Mouse (Mus musculus) kidney, adult 11 months (tissue): Measurements from ENCODE around the gene Gm17268.

Experiments used
- DNase-seq: peaks from one replicate; pipeline ENCODE4 v3.0.0; 2022

Gm17268 gene

DNA sequence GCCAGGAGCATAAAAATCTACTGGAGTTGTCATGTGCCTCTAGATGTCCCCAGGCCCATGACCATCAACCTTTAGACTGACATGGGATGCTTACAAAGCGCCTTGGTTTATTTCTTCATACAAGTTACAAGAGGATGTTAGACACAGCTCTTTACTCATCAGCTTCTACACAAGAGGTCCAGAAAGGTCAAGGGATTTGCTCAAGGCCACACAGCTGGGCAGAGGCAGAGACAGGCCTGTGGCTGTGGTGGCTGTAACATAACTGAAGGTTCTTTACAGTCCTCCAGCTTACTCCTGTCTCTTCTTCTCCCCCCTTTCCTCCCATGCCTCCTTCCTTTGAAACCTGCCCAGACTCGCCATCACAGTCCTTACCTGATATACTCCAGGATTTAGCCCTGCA is 8.2 kb downstream of the Gm17268 start:
- no peak for DNase-seq

DNA sequence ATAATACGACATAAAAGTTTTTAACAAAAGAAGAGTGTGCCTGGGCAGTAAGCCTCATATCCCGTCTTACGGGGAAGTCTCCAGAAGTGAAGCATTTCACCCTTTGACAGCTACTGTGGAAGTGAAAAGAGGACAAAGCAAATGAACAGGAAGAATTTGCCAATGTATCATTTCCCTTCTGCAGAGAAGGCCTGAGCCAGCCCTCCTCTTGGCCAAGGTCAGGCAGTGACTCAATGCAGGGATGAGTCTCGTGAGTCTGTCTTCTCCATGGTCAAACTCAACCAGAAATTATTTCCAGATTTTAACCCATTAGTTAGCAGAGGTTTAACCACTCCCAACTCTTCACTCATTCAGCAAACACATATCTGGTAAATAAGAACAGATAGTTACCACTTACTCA is 14.6 kb downstream of the Gm17268 start:
- no peak for DNase-seq

- no peak for DNase-seq
These were observed 15.8 kb downstream of the Gm17268 start for GRCm38 (mm10) chr11:82022504-82023056.

DNA sequence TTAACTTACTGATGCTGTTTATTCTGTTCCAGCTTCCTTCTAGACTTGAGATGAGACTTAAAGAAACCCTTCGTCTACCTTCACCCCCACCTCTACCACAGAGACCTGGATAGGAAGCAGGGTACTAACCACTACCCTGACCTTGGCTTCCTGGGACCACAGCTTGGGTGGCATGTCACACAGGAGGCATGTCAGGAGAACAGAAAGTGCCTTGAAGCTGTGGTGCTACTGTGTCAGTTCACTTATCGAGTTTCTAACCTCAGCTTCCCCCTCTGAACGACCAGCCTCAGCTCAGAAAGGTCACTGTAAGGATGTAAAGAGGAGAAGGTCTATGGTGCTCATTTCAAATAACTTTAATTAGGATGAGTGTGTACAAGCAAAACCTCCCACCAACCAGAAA is 17.0 kb downstream of the Gm17268 start:
- DNase-seq = no peak

DNA sequence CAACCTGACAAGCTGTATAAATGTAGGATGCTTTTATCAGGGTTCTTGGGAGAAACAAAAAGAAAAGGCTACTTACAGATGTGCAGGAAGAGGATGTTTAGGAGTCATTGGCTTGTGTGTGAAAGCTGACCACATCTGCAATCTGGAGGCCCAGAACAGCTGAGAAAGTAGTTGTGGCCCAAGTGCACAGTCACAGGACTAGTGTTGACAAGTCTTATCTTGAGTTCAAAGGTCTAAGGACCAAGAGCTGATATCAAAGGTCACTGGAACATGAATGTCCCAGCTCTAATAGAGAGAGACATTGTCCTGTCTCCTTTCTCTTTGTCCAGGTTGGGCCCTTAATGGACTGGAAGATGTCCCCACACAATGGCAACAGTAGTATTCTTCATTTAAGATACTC is 18.6 kb downstream of the Gm17268 start:
- no peak for DNase-seq

DNA sequence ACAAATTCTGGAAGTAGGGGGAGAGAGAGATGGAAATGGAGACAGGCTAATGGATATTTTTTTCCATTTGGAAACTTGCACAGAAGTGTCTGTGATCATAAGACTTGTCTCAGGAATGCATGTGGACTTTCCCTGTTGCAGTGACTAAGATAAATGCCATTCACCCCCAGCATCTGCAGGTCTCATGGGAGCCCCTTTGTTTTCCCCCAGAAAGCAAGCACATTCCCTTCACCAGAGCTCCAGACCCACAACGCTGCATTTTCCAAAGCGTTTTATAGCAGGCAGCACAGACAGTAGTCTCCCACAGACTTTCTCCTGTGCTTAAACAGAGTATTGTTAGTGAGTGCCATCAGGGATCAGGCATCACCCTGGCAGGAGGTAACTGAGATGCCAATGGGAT is 19.0 kb downstream of the Gm17268 start:
- no peak for DNase-seq

DNA sequence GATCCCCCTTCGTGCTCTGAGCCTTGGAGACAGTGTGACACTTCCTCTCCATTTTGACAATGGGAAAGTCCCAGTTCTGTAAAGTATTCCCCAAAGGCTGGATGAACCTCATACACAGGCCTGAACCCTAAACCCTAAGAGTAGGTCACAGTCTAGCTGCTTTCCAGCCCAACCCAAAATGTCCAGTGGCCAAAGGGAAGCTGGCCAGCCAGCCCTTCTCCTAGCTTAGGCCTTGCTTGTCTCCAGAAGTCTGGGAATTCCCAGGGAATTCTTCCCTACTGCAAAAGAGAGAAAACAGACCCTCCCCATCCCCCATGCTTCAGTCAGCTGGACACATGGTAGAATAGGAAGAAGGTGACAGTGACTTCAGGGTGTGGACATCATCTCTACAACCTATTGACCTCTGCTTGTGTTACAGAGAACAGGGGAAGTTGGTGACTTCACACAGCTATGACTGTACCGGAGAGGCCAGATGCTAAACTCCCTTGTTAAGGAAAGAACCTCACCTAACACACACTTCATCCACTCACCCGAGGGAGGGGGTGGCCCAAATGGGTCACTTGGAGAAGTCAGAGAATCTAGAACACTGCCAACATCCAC is 22.1 kb downstream of the Gm17268 start:
- no peak for DNase-seq

GRCm38 (mm10) chr11:82015066-82015465 is 23.3 kb downstream of the Gm17268 start:
- DNase-seq = no peak

DNA sequence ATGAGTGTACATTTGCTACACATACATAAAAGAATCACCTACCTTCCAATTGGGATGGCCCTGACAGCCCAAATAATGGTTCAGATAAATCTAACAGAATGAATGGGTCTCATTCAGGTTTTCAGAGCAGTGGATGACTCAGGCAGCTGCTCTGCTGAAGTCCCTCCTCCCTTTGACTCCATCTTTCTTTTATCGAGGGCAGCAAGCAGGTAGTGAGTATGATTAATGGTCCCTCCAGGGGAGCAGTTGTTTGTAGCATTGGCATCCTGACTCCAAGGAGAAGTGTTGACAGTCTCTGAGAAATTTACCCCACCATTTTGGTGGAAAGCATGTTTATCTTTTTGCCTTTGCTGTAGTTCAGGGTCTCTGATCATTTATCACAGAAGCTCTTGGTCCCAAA is 24.6 kb downstream of the Gm17268 start:
- DNase-seq = no peak

GRCm38 (mm10) chr11:82011411-82012193 is 26.8 kb downstream of the Gm17268 start:
- DNase-seq = no peak

DNA sequence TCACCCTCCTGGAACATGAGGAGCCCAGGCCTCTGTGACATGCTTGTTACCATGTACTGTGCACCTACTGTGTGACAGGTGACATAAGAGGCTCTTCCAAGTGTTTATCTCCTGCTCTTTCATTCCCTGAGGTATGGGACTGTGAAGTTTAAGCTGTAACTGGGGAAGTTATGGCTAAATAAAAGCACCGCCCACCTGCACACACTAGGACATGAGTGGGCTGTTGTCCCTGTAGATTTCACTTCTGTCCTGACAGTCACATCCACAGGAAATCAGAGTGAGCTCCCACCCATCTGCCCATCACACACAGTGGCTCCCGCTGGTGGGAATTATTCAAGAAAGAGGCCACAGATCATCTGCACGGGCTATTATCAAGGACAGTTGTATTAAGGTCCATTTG is 28.2 kb downstream of the Gm17268 start:
- DNase-seq = no peak

DNA sequence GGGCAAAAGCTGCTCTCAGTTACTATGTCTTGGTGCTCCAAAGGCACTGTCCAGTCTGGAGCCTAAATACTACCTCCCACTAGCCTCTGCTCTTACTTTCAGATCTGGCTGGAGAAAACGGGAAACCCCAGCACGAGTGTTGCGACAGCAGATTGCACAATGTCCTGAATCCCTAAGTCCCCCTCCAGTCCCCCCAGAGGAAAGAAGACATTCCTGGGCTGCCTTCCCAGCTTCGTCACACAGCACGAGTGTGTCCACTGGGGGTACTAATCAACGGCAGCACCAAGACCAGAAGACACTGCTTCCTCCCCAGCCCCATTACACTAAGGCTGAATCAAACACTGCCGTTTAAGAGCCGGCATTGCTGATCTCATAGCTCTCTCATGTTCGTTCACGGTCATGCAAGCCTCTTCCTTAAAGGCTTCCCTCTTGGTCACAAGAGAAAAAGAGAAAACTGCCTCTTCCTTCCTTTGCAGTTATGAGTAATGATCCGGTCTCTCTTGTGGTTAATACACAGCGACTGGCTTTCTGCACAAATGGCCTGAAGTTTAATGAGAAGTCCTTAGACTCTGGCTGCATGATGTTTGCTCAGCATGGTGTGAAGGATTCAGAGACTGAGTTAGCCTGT is 31.5 kb downstream of the Gm17268 start:
- peak; percentile 51 for DNase-seq

DNA sequence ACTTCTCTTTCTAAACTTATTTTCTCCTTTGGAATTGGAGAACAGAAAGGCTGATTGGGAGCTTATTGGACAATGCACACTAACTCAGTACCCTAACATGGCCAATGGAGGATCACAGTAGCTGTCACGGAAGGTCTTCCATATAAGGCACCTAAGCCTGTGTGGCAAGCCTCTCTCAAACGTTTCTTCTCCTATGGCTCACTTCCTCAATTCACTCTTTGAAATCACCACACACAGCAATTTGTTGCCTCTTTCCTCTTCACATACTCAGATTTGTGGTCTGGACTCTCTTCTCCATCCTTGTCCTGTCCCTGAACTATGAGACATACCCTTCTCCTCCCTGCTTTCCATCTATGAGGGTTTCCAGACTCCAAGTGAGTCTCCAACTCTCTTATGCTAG is 33.6 kb downstream of the Gm17268 start:
- no peak for DNase-seq

- DNase-seq = no peak
These were observed 37.8 kb downstream of the Gm17268 start for GRCm38 (mm10) chr11:82000581-82000980.

DNA sequence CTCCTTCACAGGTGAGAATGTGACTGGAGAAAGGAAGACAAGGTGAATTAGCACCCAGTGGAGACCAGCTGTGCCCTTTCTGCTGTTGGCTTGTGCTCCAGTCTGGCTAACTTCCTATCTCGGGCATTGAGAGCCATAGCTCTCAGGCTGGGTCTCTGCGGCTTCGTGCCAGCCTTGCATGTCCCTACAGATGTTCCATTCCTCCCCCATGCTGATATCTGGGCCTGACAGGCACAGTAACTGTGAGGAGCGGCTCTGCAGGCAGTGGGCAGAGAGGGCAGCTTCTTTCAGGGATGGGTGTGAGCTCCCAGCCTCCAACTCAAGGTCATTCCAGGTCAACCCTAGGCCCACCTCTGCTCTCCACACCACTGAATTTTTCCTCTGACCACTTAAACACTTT is 38.9 kb downstream of the Gm17268 start:
- DNase-seq = no peak

DNA sequence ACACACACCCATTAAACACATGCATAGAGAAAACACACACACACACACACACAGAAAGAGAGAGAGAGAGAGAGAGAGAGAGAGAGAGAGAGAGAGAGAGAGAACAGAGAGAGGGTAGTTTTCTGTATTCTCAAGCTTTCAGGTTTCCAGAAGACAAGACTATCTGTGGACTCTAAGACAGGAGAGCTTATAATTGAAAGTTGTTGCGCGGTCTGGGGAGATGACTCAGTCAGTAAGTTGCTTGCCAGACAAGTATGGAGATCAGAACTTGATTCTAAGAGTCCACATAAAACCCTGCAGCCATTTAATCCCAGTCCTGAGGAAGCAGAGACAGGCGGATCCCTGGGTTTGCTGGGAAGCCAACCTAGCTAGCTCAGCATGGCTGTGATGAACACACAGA is 39.7 kb downstream of the Gm17268 start:
- DNase-seq = no peak

- DNase-seq = no peak
These were observed 41.3 kb downstream of the Gm17268 start for GRCm38 (mm10) chr11:81997085-81997484.

DNA sequence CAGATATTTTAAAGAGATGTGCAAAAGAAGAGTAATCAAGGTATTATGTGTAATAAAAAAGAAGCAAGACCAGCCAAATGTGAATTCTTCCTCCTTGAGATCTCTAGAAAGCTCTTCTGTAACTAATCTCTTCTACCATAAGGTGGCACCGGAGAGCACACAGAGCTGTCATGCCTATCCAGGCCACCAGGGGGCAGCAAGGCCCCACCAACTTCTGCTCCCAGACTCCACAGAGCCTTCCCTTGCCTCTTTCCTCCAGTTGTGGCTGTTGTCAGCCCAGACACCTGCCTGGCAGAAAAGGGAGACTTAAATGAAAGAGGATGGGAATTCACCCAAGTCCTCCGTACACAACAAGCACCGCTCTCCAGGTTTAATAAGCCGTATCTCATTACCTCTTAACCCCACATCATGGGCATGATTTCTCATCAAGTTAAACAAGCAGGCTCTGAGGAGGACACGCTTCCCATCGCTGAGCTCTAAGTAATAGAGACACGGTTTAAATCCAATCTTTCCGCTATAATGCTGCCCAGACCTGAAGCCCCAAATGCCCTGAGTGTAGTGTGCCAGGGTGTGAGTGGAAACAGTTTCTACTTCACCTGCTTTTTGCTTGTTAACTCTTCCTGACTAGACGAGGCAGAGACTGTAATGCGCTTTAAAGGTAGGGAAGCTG is 42.1 kb downstream of the Gm17268 start:
- DNase-seq = peak; percentile 25

- no peak for DNase-seq
These were observed 55.2 kb downstream of the Gm17268 start for GRCm38 (mm10) chr11:81983146-81983545.

DNA sequence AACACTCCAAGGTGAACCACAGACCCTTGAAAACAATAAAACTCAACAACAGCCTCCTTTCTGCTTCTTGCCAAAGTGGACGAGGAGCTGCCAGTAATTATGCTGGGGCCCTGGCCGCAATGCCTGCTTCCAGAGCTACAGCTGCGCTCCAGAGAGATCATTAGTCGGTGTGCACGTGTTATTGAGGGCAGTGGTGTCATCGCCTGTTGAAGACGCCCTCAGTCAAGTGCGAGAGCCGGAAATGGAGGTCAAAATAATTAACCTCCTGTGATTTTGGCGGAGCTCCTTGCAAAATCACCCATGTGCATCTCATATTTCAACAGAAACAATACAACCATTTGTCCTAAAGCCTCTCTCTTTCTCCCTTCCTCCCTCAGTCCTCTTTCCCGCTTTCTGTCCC is 56.2 kb downstream of the Gm17268 start:
- DNase-seq = no peak
